Mouse (Mus musculus) liver, embryonic 18 days (tissue): ENCODE results near the gene Coq10b. TPM values are rescaled to one million over a fixed set of nuclear protein-coding genes. Genes with fewer than 3 reads are reported as not detected.

ENCODE experiments used
- polyA plus RNA-seq: library from polyadenylated mRNA; depleted of rRNA; stranded (reverse); fragments of >200 nt; gene quantifications from 2 replicates; pipeline ENCODE4 v1.2.3, GENCODE M21; 2012; rRNA removed

The Coq10b gene
- polyA plus RNA-seq = 9.3 and 10.1 TPM in 2 replicates

GRCm38 (mm10) chr1:55052355-55052953 is at the start of gene Coq10b:
Coq10b (plus strand) TSS chr1:55052770.

GRCm38 (mm10) chr1:55027253-55027801 is 25.2 kb upstream of the Coq10b start, which contains the start of gene Sf3b1:
Sf3b1 (minus strand) TSS chr1:55027481.

GRCm38 (mm10) chr1:55087932-55088610 is 35.5 kb downstream of the Coq10b start, which contains the start of the genes Hspe1 and Hspd1:
Hspe1 (plus strand) TSS chr1:55088132.
Hspd1 (minus strand) TSS chr1:55088243.

Other genes starting within 250 kb of the Coq10b start
- 6.8 and 8.0 TPM in 2 replicates for gene Ankrd44, start 126.4 kb upstream of the Coq10b start, polyA plus RNA-seq
- 42.8 and 47.3 TPM in 2 replicates for gene Sf3b1, start 25.3 kb upstream of the Coq10b start, polyA plus RNA-seq
- 233 and 277 TPM in 2 replicates for gene Hspe1, start 35.4 kb downstream of the Coq10b start, polyA plus RNA-seq
- gene Hspd1, start 35.5 kb downstream of the Coq10b start, polyA plus RNA-seq = 152 and 170 TPM in 2 replicates
- 12.1 and 12.2 TPM in 2 replicates for gene Mob4, start 78.5 kb downstream of the Coq10b start, polyA plus RNA-seq
- 0.52 and 0.56 TPM in 2 replicates for gene Rftn2, start 174.0 kb downstream of the Coq10b start, polyA plus RNA-seq
- 1.1 TPM in 2 replicates for gene Mars2, start 184.4 kb downstream of the Coq10b start, polyA plus RNA-seq